Mouse (Mus musculus): ENCODE measurements around the gene Map2k7. TPM values are rescaled to one million over a fixed set of nuclear protein-coding genes. Genes with fewer than 3 reads are reported as not detected.

Gene Map2k7
- polyA plus RNA-seq, 1 experiment from 2014 or later, result 29.8 TPM

GRCm38 (mm10) chr8:4212809-4213209, 25.7 kb upstream of the Map2k7 start:
- ATAC-seq (ENCODE audit: insufficient number of reproducible peaks, insufficient read depth, low FRiP score, low TSS enrichment, low read depth), result peak; percentile 17; the same call in 1 of the 2 replicates
- peaks cover 34% of the 10 kb centered on the region for H3K4me1 ChIP-seq
- H3K36me3 ChIP-seq, result peaks cover 17% of the 10 kb centered on the region
- H3K4me3 ChIP-seq, result peak overlapping the region; percentile 48
- peak overlapping the region; percentile 91 for H3K4me2 ChIP-seq
- 0 out of 2 replicates have a peak, but pooled peaks cover 5% of the 10 kb centered on the region for H3K9me3 ChIP-seq
- 1% methylated on average over 25 of the region's 25 CpGs for WGBS
- peaks cover 41% of the 10 kb centered on the region for H3K27me3 ChIP-seq
- H3K27ac ChIP-seq, result no peak overlapping the region
- H3K9ac ChIP-seq, result peak overlapping the region; percentile 70

- no peak overlapping the region for H3K27ac ChIP-seq
- ATAC-seq (ENCODE audit: insufficient number of reproducible peaks, insufficient read depth, low FRiP score, low TSS enrichment, low read depth), result peak; percentile 72
- H3K9me3 ChIP-seq, result 0 out of 2 replicates have a peak, but pooled peaks cover 5% of the 10 kb centered on the region
- H3K4me2 ChIP-seq, result peak overlapping the region; percentile 91
- peak overlapping the region; percentile 48 for H3K4me3 ChIP-seq
- H3K4me1 ChIP-seq, result peaks cover 34% of the 10 kb centered on the region
- H3K27me3 ChIP-seq, result peaks cover 47% of the 10 kb centered on the region
- H3K36me3 ChIP-seq, result peaks cover 17% of the 10 kb centered on the region
- H3K9ac ChIP-seq, result peak overlapping the region; percentile 70
- WGBS, result 3% methylated on average over 18 of the region's 18 CpGs
Measured at GRCm38 (mm10) chr8:4213210-4214005, 25.1 kb upstream of the Map2k7 start.

GRCm38 (mm10) chr8:4214006-4214980, 24.2 kb upstream of the Map2k7 start:
- peak overlapping the region; percentile 91 for H3K4me2 ChIP-seq
- H3K27me3 ChIP-seq, result peaks cover 52% of the 10 kb centered on the region
- H3K4me1 ChIP-seq, result peaks cover 34% of the 10 kb centered on the region
- H3K27ac ChIP-seq, result no peak overlapping the region
- 11% methylated on average over 33 of the region's 33 CpGs for WGBS
- H3K4me3 ChIP-seq, result peak overlapping the region; percentile 48
- peak; percentile 52 for ATAC-seq (ENCODE audit: insufficient number of reproducible peaks, insufficient read depth, low FRiP score, low TSS enrichment, low read depth)
- H3K9ac ChIP-seq, result peak overlapping the region; percentile 70
- H3K36me3 ChIP-seq, result peaks cover 13% of the 10 kb centered on the region
- H3K9me3 ChIP-seq, result 0 out of 2 replicates have a peak, but pooled peaks cover 4% of the 10 kb centered on the region

GRCm38 (mm10) chr8:4216296-4216695, 22.2 kb upstream of the Map2k7 start:
- Histone ChIP-seq H3K4me2 (peak overlapping the region; percentile 85), H3K27me3 (peaks cover 56% of the 10 kb centered on the region), H3K9me3 (no peaks in the 10 kb centered on the region), H3K9ac (peak overlapping the region; percentile 63), H3K36me3 (no peaks in the 10 kb centered on the region), H3K4me3 (peak overlapping the region; percentile 48), H3K4me1 (peaks cover 34% of the 10 kb centered on the region), H3K27ac (no peak overlapping the region)
- ATAC-seq (ENCODE audit: insufficient number of reproducible peaks, insufficient read depth, low FRiP score, low TSS enrichment, low read depth), result no peak
- WGBS, result 8% methylated on average over 18 of the region's 18 CpGs

- Histone ChIP-seq H3K9ac (peak within 1 kb of the TSS; percentile 63), H3K4me3 (peak within 1 kb of the TSS; percentile 48), H3K4me1 (peaks cover 34% of the 10 kb centered on the region), H3K27ac (no peak within 1 kb of the TSS), H3K27me3 (peaks cover 56% of the 10 kb centered on the region), H3K9me3 (no peaks in the 10 kb centered on the region), H3K4me2 (peak within 1 kb of the TSS; percentile 85), H3K36me3 (no peaks in the 10 kb centered on the region)
- ATAC-seq (ENCODE audit: insufficient number of reproducible peaks, insufficient read depth, low FRiP score, low TSS enrichment, low read depth), result no peak
- 2% methylated on average over 44 of the region's 44 CpGs for WGBS
Measured at GRCm38 (mm10) chr8:4216791-4217621, 21.5 kb upstream of the Map2k7 start, which contains the start of gene Prr36. Gene Prr36 (minus strand): TSS chr8:4217459.

- H3K4me3 ChIP-seq, result no peak overlapping the region
- no peaks in the 10 kb centered on the region for H3K36me3 ChIP-seq
- H3K9ac ChIP-seq, result no peak overlapping the region
- no peak overlapping the region for H3K4me2 ChIP-seq
- H3K4me1 ChIP-seq, result peaks cover 15% of the 10 kb centered on the region
- H3K27ac ChIP-seq, result no peak overlapping the region
- H3K27me3 ChIP-seq, result peaks cover 56% of the 10 kb centered on the region
- ATAC-seq (ENCODE audit: insufficient number of reproducible peaks, insufficient read depth, low FRiP score, low TSS enrichment, low read depth), result no peak
- WGBS, result 85% methylated on average over 3 of the region's 3 CpGs
- no peaks in the 10 kb centered on the region for H3K9me3 ChIP-seq
Measured at GRCm38 (mm10) chr8:4219617-4220016, 18.9 kb upstream of the Map2k7 start.

- H3K9me3 ChIP-seq, result no peaks in the 10 kb centered on the region
- H3K36me3 ChIP-seq, result no peaks in the 10 kb centered on the region
- no peak overlapping the region for H3K4me2 ChIP-seq
- H3K9ac ChIP-seq, result no peak overlapping the region
- H3K4me1 ChIP-seq, result peaks cover 12% of the 10 kb centered on the region
- no peak overlapping the region for H3K27ac ChIP-seq
- peaks cover 47% of the 10 kb centered on the region for H3K27me3 ChIP-seq
- no peak overlapping the region for H3K4me3 ChIP-seq
- ATAC-seq (ENCODE audit: insufficient number of reproducible peaks, insufficient read depth, low FRiP score, low TSS enrichment, low read depth), result no peak
Measured at GRCm38 (mm10) chr8:4222059-4222458, 16.5 kb upstream of the Map2k7 start.

- Histone ChIP-seq H3K4me1 (peaks cover 12% of the 10 kb centered on the region; the same call in 1 of the 2 replicates), H3K4me2 (peak overlapping the region; percentile 67), H3K27me3 (peaks cover 41% of the 10 kb centered on the region), H3K9ac (peak overlapping the region; percentile 65), H3K27ac (no peak overlapping the region), H3K4me3 (peak overlapping the region; percentile 42), H3K9me3 (no peaks in the 10 kb centered on the region), H3K36me3 (no peaks in the 10 kb centered on the region)
- ATAC-seq (ENCODE audit: insufficient number of reproducible peaks, insufficient read depth, low FRiP score, low TSS enrichment, low read depth), result no peak
- WGBS, result 22% methylated on average over 4 of the region's 4 CpGs
Measured at GRCm38 (mm10) chr8:4226323-4226722, 12.2 kb upstream of the Map2k7 start.

- no peaks in the 10 kb centered on the region for H3K9me3 ChIP-seq
- H3K4me2 ChIP-seq, result peak within 1 kb of the TSS; percentile 67
- WGBS, result 2% methylated on average over 33 of the region's 33 CpGs
- peak within 1 kb of the TSS; percentile 65 for H3K9ac ChIP-seq
- no peaks in the 10 kb centered on the region for H3K36me3 ChIP-seq
- peaks cover 41% of the 10 kb centered on the region for H3K27me3 ChIP-seq
- no peak within 1 kb of the TSS for H3K27ac ChIP-seq
- H3K4me1 ChIP-seq, result peaks cover 12% of the 10 kb centered on the region; the same call in 1 of the 2 replicates
- peak; percentile 11; the same call in 1 of the 2 replicates for ATAC-seq (ENCODE audit: insufficient number of reproducible peaks, insufficient read depth, low FRiP score, low TSS enrichment, low read depth)
- peak within 1 kb of the TSS; percentile 42 for H3K4me3 ChIP-seq
Measured at GRCm38 (mm10) chr8:4226739-4227347, 11.7 kb upstream of the Map2k7 start, which contains the start of gene Lrrc8e. Gene Lrrc8e (plus strand): TSS chr8:4226827.

GRCm38 (mm10) chr8:4227919-4228318, 10.6 kb upstream of the Map2k7 start:
- no peaks in the 10 kb centered on the region for H3K9me3 ChIP-seq
- no peak overlapping the region for H3K4me3 ChIP-seq
- peaks cover 12% of the 10 kb centered on the region; the same call in 1 of the 2 replicates for H3K4me1 ChIP-seq
- no peak overlapping the region for H3K27ac ChIP-seq
- peaks cover 41% of the 10 kb centered on the region for H3K27me3 ChIP-seq
- H3K9ac ChIP-seq, result no peak overlapping the region
- H3K4me2 ChIP-seq, result no peak overlapping the region
- no peaks in the 10 kb centered on the region for H3K36me3 ChIP-seq
- ATAC-seq (ENCODE audit: insufficient number of reproducible peaks, insufficient read depth, low FRiP score, low TSS enrichment, low read depth), result no peak
- 92% methylated on average over 4 of the region's 4 CpGs for WGBS

Data from embryonic facial prominence, embryonic 13.5 days (tissue).